Mouse (Mus musculus): ENCODE results near the gene Zfp30. TPM values are rescaled to one million over a fixed set of nuclear protein-coding genes. Genes with fewer than 3 reads are reported as not detected.

The Zfp30 gene
- total RNA-seq (2014; fragmentation: Nextera tagmentation) (7.4 and 8.1 TPM in 2 replicates), total RNA-seq (2017) (1.7 and 2.0 TPM in 2 replicates), polyA plus RNA-seq (2012) (1.8 TPM in 2 replicates)

DNA sequence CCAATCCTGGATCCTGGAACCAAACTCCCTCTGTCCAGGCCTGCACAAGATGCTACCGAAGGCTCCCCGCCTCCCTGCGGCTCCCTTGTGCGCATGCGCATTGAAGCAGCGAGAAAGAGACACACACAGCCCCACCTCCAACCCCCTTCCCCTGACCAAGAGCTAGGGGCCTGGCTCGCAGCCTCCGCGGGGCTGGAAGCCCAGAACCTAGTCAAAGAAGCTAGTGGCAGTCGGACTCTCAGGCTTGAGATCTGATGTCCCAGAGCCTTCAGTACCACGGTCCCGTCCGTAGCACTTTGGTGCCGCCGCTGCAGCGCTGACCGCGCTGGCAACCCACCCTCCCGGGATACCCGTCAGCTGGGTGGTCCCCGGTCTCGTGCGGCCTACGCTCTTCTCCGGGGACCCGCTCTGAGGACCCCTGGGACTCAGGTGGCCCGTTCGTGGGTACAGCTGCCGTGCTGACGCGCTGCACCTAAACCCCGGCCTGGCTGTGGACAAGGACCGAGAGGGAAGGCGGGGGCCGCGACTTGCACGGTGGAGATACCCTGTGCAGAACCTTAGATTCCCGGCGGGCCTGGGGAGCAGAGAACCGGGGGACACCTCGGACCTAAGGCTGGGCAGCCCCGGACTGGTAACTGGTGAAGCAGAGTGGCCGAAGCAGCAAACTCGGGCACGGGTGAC lies at the start of gene Zfp30:
Gene Zfp30 (plus strand): TSS at position 128 of the 681 bp plus-strand sequence.
- Histone ChIP-seq H3K27me3 (ENCODE audit: insufficient read depth, low read length) (no peaks in the 10 kb centered on the region), H3K4me1 (ENCODE audit: insufficient read depth, low read depth, low read length) (peaks cover 22% of the 10 kb centered on the region), H3K4me3 (ENCODE audit: low read depth, low read length) (peak within 1 kb of the TSS; percentile 87), H3K9me3 (replicated peaks) (no peaks in the 10 kb centered on the region), H3K36me3 (replicated peaks) (peaks cover 19% of the 10 kb centered on the region)
- peak; percentile 74 for DNase-seq (ENCODE audit: low spot score)
- TF ChIP-seq TAL1 (conservative IDR thresholded peaks at IDR 0.05; ENCODE audit: low read depth, low read length) = no peak
- TF ChIP-seq POLR2AphosphoS5 (IDR thresholded peaks at IDR 0.05; ENCODE audit: insufficient replicate concordance, low read depth, low read length) = no peak
- no peak for TF ChIP-seq GATA1 (IDR thresholded peaks at IDR 0.05; ENCODE audit: borderline replicate concordance, low read length)
- ATAC-seq (ENCODE audit: extremely low read depth, insufficient number of reproducible peaks, low FRiP score, poor library complexity, severe bottlenecking) = peak; percentile 62

DNA sequence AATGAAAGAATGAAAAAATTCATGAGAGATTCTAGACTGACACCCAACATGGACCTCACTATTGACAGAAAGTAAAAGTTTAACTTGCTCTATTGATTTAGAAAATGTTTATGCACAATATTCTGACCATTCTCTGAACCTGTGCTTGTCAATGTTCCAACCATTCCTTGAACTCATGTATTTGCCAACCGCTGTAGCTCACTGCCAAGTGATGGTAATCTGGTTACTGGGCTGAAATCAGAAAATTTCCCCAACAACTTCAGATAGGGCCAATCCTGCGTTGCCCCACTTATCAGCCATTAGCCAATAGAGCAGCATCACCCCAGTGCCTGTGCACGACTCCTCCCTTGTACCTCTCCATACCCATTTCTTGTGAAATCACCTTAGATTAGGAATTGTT lies 41.5 kb upstream of the Zfp30 start:
- Histone ChIP-seq H3K4me1 (ENCODE audit: insufficient read depth, low read depth, low read length) (no peaks in the 10 kb centered on the region), H3K27me3 (ENCODE audit: insufficient read depth, low read length) (no peaks in the 10 kb centered on the region), H3K36me3 (replicated peaks) (no peaks in the 10 kb centered on the region), H3K9me3 (replicated peaks) (no peaks in the 10 kb centered on the region), H3K4me3 (ENCODE audit: low read depth, low read length) (no peak overlapping the region)
- no peak for DNase-seq (ENCODE audit: low spot score)
- ATAC-seq (ENCODE audit: extremely low read depth, insufficient number of reproducible peaks, low FRiP score, poor library complexity, severe bottlenecking) = no peak
- no peak for TF ChIP-seq TAL1 (conservative IDR thresholded peaks at IDR 0.05; ENCODE audit: low read depth, low read length)
- TF ChIP-seq POLR2AphosphoS5 (IDR thresholded peaks at IDR 0.05; ENCODE audit: insufficient replicate concordance, low read depth, low read length) = no peak
- TF ChIP-seq GATA2 (IDR thresholded peaks at IDR 0.05; ENCODE audit: borderline replicate concordance, low read depth, low read length) = no peak
- TF ChIP-seq GATA1 (IDR thresholded peaks at IDR 0.05; ENCODE audit: borderline replicate concordance, low read length) = no peak
- TF ChIP-seq CTCF (IDR thresholded peaks at IDR 0.05; ENCODE audit: low read depth, low read length) = no peak

DNA sequence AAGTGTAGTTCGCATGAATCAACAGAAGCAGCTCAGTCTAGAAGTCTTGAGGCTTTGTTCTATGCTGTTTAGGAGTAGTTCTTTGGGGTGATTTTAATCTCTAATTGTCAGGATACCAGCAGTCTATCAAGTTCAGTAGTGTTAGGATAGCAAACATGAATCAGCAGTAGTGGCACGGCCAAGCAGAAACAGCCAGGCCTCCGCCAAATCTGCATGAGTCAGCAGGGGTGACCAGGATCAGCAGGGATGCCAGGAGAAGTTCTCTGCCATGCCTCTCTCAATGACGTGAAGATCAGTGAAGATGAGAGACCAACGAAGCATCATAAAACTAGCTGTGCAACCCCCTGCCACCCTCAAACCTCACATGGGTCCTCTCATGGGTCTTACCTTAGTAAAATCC lies 23.3 kb upstream of the Zfp30 start:
- Histone ChIP-seq H3K36me3 (replicated peaks) (peaks cover 12% of the 10 kb centered on the region), H3K4me3 (ENCODE audit: low read depth, low read length) (no peak overlapping the region), H3K27me3 (ENCODE audit: insufficient read depth, low read length) (peaks cover 4% of the 10 kb centered on the region; the same call in 1 of the 2 replicates), H3K9me3 (replicated peaks) (peaks cover 7% of the 10 kb centered on the region), H3K4me1 (ENCODE audit: insufficient read depth, low read depth, low read length) (peaks cover 2% of the 10 kb centered on the region; the same call in 1 of the 2 replicates)
- TF ChIP-seq TAL1 (conservative IDR thresholded peaks at IDR 0.05; ENCODE audit: low read depth, low read length) (no peak), GATA2 (IDR thresholded peaks at IDR 0.05; ENCODE audit: borderline replicate concordance, low read depth, low read length) (no peak), GATA1 (IDR thresholded peaks at IDR 0.05; ENCODE audit: borderline replicate concordance, low read length) (no peak)
- ATAC-seq (ENCODE audit: extremely low read depth, insufficient number of reproducible peaks, low FRiP score, poor library complexity, severe bottlenecking) (no peak), DNase-seq (ENCODE audit: low spot score) (no peak)

DNA sequence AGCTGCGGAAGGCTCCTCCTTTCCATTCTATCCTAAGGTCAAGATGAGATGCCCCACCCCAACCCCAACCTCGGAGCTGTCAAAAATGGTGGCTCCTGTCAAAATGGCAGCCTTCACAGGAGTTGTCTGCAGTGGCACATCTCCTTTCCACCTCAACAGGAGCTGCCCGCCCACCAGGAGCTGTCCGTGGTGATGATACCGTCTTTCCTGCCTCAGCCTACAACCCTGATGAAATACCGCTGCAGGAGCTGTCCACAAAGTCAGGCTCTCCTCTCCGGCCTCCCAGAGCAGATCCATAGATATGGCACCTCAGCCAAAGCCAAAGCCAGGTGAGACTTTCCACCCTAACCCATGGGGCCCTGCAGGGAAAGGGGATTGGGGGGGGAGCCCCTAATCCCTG lies 19.1 kb upstream of the Zfp30 start:
- Histone ChIP-seq H3K4me1 (ENCODE audit: insufficient read depth, low read depth, low read length) (peaks cover 23% of the 10 kb centered on the region), H3K9me3 (replicated peaks) (no peaks in the 10 kb centered on the region), H3K4me3 (ENCODE audit: low read depth, low read length) (no peak overlapping the region), H3K27me3 (ENCODE audit: insufficient read depth, low read length) (no peaks in the 10 kb centered on the region), H3K36me3 (replicated peaks) (peaks cover 17% of the 10 kb centered on the region)
- TF ChIP-seq GATA1 (IDR thresholded peaks at IDR 0.05; ENCODE audit: borderline replicate concordance, low read length) = no peak
- no peak for TF ChIP-seq POLR2AphosphoS5 (IDR thresholded peaks at IDR 0.05; ENCODE audit: insufficient replicate concordance, low read depth, low read length)
- no peak for TF ChIP-seq CTCF (IDR thresholded peaks at IDR 0.05; ENCODE audit: low read depth, low read length)
- no peak for TF ChIP-seq TAL1 (conservative IDR thresholded peaks at IDR 0.05; ENCODE audit: low read depth, low read length)
- no peak for TF ChIP-seq GATA2 (IDR thresholded peaks at IDR 0.05; ENCODE audit: borderline replicate concordance, low read depth, low read length)
- DNase-seq (ENCODE audit: low spot score) (no peak), ATAC-seq (ENCODE audit: extremely low read depth, insufficient number of reproducible peaks, low FRiP score, poor library complexity, severe bottlenecking) (no peak)

DNA sequence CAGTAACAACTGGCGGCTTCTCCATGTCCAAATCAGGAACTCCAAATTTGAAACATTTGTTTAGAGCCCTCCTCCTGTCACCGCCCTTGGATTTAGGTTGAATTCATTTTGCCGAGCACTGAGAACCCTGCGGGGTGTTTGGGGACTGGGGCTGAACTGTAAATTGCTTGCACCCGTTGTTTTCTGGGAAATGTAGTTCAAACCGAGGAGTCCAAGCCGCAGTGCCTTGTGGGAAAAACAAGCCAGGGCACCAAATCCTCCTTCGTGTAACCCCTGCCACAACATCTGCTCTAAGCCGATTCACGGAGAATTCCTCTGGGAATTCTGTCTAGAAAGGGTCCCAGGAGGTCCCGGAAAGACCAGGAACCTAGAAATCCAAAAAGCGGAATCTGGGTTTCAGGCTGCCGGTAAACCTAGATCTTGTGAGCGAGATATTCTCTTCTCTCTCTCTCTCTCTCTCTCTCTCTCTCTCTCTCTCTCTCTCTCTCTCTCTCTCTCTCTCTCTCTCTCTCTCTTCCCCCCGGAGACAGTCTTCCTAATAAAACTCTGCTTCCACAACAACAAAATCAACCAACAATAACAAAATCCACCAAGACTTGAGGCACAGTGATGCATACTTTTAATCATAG lies 16.6 kb upstream of the Zfp30 start:
- peaks cover 32% of the 10 kb centered on the region for H3K4me1 ChIP-seq (ENCODE audit: insufficient read depth, low read depth, low read length)
- no peaks in the 10 kb centered on the region for H3K27me3 ChIP-seq (ENCODE audit: insufficient read depth, low read length)
- peak; percentile 50 for DNase-seq (ENCODE audit: low spot score)
- H3K36me3 ChIP-seq (replicated peaks) = peaks cover 37% of the 10 kb centered on the region
- H3K4me3 ChIP-seq (ENCODE audit: low read depth, low read length) = peak overlapping the region; percentile 75
- no peak for TF ChIP-seq GATA2 (IDR thresholded peaks at IDR 0.05; ENCODE audit: borderline replicate concordance, low read depth, low read length)
- no peak for TF ChIP-seq CTCF (IDR thresholded peaks at IDR 0.05; ENCODE audit: low read depth, low read length)
- TF ChIP-seq POLR2AphosphoS5 (IDR thresholded peaks at IDR 0.05; ENCODE audit: insufficient replicate concordance, low read depth, low read length) = no peak
- TF ChIP-seq GATA1 (IDR thresholded peaks at IDR 0.05; ENCODE audit: borderline replicate concordance, low read length) = no peak
- TF ChIP-seq TAL1 (conservative IDR thresholded peaks at IDR 0.05; ENCODE audit: low read depth, low read length) = no peak
- no peaks in the 10 kb centered on the region for H3K9me3 ChIP-seq (replicated peaks)
- ATAC-seq (ENCODE audit: extremely low read depth, insufficient number of reproducible peaks, low FRiP score, poor library complexity, severe bottlenecking) = 0 out of 2 replicates have a peak, but pooled peaks have one; percentile 24

DNA sequence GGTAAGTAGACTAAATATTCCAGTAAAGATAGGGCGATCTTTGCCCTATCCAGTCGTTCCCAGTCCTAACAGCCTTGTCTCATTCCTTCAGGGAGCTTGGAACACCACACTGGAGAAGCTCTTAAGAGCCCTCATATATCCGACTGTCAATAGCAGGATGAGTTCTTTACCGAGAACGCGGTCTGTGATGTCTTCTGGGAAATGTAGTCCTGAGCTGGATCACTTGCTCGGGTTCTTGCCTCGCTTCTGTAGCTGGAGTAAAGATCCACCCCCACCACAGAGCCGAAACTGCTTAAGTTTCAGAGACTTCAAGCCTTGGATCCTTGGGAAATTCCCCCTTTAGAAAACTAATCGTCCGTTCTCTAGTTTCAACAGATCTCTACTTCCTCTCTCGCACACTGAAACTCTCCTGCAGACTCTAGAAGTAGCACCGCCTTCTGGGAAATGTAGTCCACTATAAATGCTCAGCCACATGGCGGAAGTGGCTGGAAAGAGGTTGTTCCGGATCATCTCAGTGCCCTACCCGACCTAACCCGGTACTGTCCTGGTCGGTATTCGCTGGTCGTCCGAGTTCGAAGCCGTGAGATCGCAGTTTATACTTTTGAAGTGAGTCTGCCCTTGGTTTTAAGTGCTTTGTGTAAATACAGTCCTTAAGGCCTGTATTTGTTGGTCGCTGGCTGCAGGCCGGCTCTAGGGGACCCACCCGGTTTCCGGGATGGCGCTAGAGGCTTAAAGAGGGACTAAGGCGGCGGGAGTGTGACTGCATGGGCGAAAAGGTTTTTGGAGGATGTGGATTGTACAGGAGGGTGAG lies 15.5 kb upstream of the Zfp30 start, which contains the start of gene Zfp84:
Gene Zfp84 (plus strand): TSS at position 463 of the 811 bp plus-strand sequence.
- Histone ChIP-seq H3K4me3 (ENCODE audit: low read depth, low read length) (peak within 1 kb of the TSS; percentile 75), H3K27me3 (ENCODE audit: insufficient read depth, low read length) (no peaks in the 10 kb centered on the region), H3K9me3 (replicated peaks) (no peaks in the 10 kb centered on the region), H3K36me3 (replicated peaks) (peaks cover 45% of the 10 kb centered on the region), H3K4me1 (ENCODE audit: insufficient read depth, low read depth, low read length) (peaks cover 33% of the 10 kb centered on the region)
- ATAC-seq (ENCODE audit: extremely low read depth, insufficient number of reproducible peaks, low FRiP score, poor library complexity, severe bottlenecking) = peak; percentile 95
- peak; percentile 49 for DNase-seq (ENCODE audit: low spot score)
- TF ChIP-seq GATA1 (IDR thresholded peaks at IDR 0.05; ENCODE audit: borderline replicate concordance, low read length) = no peak
- TF ChIP-seq POLR2AphosphoS5 (IDR thresholded peaks at IDR 0.05; ENCODE audit: insufficient replicate concordance, low read depth, low read length) = no peak
- TF ChIP-seq GATA2 (IDR thresholded peaks at IDR 0.05; ENCODE audit: borderline replicate concordance, low read depth, low read length) = no peak
- no peak for TF ChIP-seq TAL1 (conservative IDR thresholded peaks at IDR 0.05; ENCODE audit: low read depth, low read length)
- TF ChIP-seq CTCF (IDR thresholded peaks at IDR 0.05; ENCODE audit: low read depth, low read length) = no peak

Data from G1E (cell line).